Mouse (Mus musculus): ENCODE results near the gene Cabp1. TPM values are rescaled to one million over a fixed set of nuclear protein-coding genes. Genes with fewer than 3 reads are reported as not detected.

Cabp1 gene
- total and polyA plus RNA-seq, 3 experiments, result 0.35 to 1.7 TPM; not detected in 1

DNA sequence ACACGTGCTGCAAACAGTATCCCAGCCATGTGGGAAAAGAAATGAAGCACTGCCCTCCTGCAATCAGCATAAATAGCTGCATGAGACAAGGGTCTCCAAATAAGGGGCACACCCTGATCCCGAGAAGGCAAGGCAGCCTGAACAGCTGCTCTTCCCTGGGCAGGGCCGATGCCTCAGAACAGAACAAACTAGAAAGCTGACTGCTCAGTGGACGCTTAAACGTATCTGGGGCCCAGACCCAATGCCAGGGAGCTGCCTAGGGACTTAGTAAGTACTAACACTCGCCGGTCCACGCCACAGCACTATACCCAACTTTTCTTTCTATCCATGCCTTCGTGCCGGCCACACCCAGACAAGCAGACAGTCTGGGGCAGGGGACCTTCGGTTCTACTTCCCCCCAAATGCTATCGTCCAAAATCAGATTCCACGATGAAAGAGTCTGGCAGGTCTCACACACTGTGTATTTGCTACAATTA lies 39.0 kb downstream of the Cabp1 start (continued):
- TF ChIP-seq USF1 (IDR thresholded peaks at IDR 0.05; ENCODE audit: low read depth, low read length), result no peak

DNA sequence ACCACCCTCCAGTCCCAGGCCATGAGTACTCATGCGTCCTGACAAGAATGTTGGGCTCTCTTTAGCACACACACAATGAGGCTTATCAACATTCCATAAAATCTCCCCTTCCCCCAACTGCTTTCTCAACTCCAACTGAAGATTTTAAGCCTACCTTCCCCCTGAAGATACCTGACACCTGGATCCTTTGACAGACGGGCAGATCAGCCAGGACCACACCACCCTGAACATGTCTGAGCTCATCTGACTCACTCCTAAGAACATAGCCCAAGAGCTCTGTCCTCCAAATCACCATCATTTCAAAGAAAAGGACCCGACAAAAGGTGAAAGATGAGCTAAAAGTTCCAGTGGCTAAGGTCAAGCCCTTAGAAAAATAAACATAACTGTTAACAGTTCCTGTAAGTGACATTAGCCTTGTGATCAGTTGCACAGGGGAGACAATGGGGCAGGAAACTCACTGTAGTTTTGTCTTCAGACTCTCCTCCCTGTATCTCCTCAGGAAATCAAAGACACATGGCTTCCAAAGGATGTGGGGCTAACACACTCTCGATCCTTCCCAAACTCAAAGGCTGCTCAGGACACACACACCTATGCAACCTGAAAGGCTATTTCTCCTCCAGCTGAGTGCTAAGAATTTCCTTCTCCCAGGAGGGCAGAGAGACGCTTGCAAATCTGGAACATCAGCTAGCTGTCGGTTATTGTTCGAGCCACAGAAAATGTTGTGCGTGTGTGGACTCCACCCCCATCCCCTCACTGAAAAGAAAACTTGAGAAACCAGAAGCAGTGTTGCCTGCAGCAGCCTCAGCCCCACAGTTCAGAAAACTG lies 41.8 kb downstream of the Cabp1 start:
- peaks cover 51% of the 10 kb centered on the region for H3K79me2 ChIP-seq (ENCODE audit: control insufficient read depth, insufficient read depth, low read length, poor library complexity)
- no peak overlapping the region for H3K9ac ChIP-seq (ENCODE audit: control insufficient read depth, low read depth, low read length, poor library complexity, severe bottlenecking)
- DNase-seq (ENCODE audit: low read depth, low spot score), result no peak
- H3K4me3 ChIP-seq (ENCODE audit: control insufficient read depth in 1 of 2, insufficient read depth in 1 of 2, low read depth in 2 of 2, low read length in 2 of 2), result no peak overlapping the region
- H3K36me3 ChIP-seq (ENCODE audit: control insufficient read depth in 1 of 2, insufficient read depth in 2 of 2, low read length in 2 of 2), result peaks cover 23% of the 10 kb centered on the region in 2 experiments
- H3K4me1 ChIP-seq (ENCODE audit: control insufficient read depth in 1 of 2, insufficient read depth in 2 of 2, low read length in 2 of 2), result peaks cover 7 to 21% of the 10 kb centered on the region in 2 experiments
- H3K9me3 ChIP-seq (replicated peaks; ENCODE audit: insufficient read depth, low read length), result no peaks in the 10 kb centered on the region
- H3K27ac ChIP-seq (ENCODE audit: control insufficient read depth, low read depth, low read length), result no peak overlapping the region
- no peak for TF ChIP-seq CHD2 (IDR thresholded peaks at IDR 0.05; ENCODE audit: low read length)
- no peaks in the 10 kb centered on the region for H3K27me3 ChIP-seq (ENCODE audit: control insufficient read depth in 1 of 2, insufficient read depth in 2 of 2, low read length in 2 of 2)

- no peak for DNase-seq (ENCODE audit: low read depth, low spot score)
- Histone ChIP-seq H3K4me1 (ENCODE audit: control insufficient read depth in 1 of 2, insufficient read depth in 2 of 2, low read length in 2 of 2) (peaks cover 7 to 20% of the 10 kb centered on the region in 2 experiments), H3K4me3 (ENCODE audit: control insufficient read depth in 1 of 2, insufficient read depth in 1 of 2, low read depth in 2 of 2, low read length in 2 of 2) (no peak overlapping the region), H3K27me3 (ENCODE audit: control insufficient read depth in 1 of 2, insufficient read depth in 2 of 2, low read length in 2 of 2) (no peaks in the 10 kb centered on the region), H3K79me2 (ENCODE audit: control insufficient read depth, insufficient read depth, low read length, poor library complexity) (peaks cover 42% of the 10 kb centered on the region), H3K9me3 (replicated peaks; ENCODE audit: insufficient read depth, low read length) (no peaks in the 10 kb centered on the region), H3K9ac (ENCODE audit: control insufficient read depth, low read depth, low read length, poor library complexity, severe bottlenecking) (no peak overlapping the region), H3K36me3 (ENCODE audit: control insufficient read depth in 1 of 2, insufficient read depth in 2 of 2, low read length in 2 of 2) (peaks cover 22 to 26% of the 10 kb centered on the region in 2 experiments), H3K27ac (ENCODE audit: control insufficient read depth, low read depth, low read length) (no peak overlapping the region)
- TF ChIP-seq HCFC1 (IDR thresholded peaks at IDR 0.05; ENCODE audit: low read depth, low read length) (no peak), MXI1 (IDR thresholded peaks at IDR 0.05; ENCODE audit: low read depth, low read length) (no peak), GABPA (IDR thresholded peaks at IDR 0.05; ENCODE audit: low read depth, low read length) (no peak), E2F4 (IDR thresholded peaks at IDR 0.05; ENCODE audit: borderline replicate concordance, low read depth, low read length) (no peak), RAD21 (IDR thresholded peaks at IDR 0.05; ENCODE audit: low read depth, low read length) (no peak), ZKSCAN1 (IDR thresholded peaks at IDR 0.05; ENCODE audit: low read depth, low read length) (no peak), POLR2AphosphoS5 (IDR thresholded peaks at IDR 0.05; ENCODE audit: borderline replicate concordance, low read depth, low read length) (no peak), TCF12 (IDR thresholded peaks at IDR 0.05; ENCODE audit: low read depth, low read length) (no peak), POLR2A (IDR thresholded peaks at IDR 0.05; ENCODE audit: control insufficient read depth in 1 of 2, insufficient read depth in 1 of 2, low read depth in 1 of 2, low read length in 2 of 2, poor library complexity in 1 of 2) (no peak), KAT2A (conservative IDR thresholded peaks at IDR 0.05; ENCODE audit: low read depth, low read length) (no peak), CHD1 (IDR thresholded peaks at IDR 0.05; ENCODE audit: low read depth, low read length) (no peak), NRF1 (IDR thresholded peaks at IDR 0.05; ENCODE audit: insufficient read depth, low read depth, low read length, poor library complexity, severe bottlenecking) (no peak)
Measured at GRCm38 (mm10) chr5:115151457-115151856, 42.7 kb downstream of the Cabp1 start.

Data from MEL (cell line).